Mouse (Mus musculus) midbrain, embryonic 13.5 days (tissue): ENCODE measurements at regions not wholly inside any gene's neighbourhood (a gene's known extent, or its start where the extent isn't known, plus 50 kb on each side); places are given as distances from the start of the nearest gene placed in this dataset.

Experiments
- ATAC-seq: fragments of 200-750 bp; cut with Nextera tagmentation; 2 replicates; pipeline ENCODE4 v1.8.0; 2017; ENCODE audit warnings: mild to moderate bottlenecking, moderate TSS enrichment, moderate library complexity
- H3K27ac ChIP-seq: fragments of 300-500 bp; sonication (generic); 2 replicates; pipeline ENCODE4 v1.5.1; 2015; ENCODE audit warnings: inconsistent platforms, mild to moderate bottlenecking, moderate library complexity
- H3K27me3 ChIP-seq: fragments of 300-500 bp; sonication (generic); 2 replicates; pipeline ENCODE4 v1.6.1; 2015; ENCODE audit warnings: mild to moderate bottlenecking, inconsistent platforms
- H3K36me3 ChIP-seq: fragments of 300-500 bp; sonication (generic); 2 replicates; pipeline ENCODE4 v1.6.1; 2015; ENCODE audit warnings: mild to moderate bottlenecking, inconsistent platforms
- H3K4me1 ChIP-seq: fragments of 300-500 bp; sonication (generic); replicated peaks from 2 replicates; pipeline ENCODE4 v1.6.1; 2015; ENCODE audit warnings: inconsistent platforms
- H3K4me2 ChIP-seq: fragments of 300-500 bp; sonication (generic); replicated peaks from 2 replicates; pipeline ENCODE4 v1.6.1; 2015; ENCODE audit warnings: moderate library complexity, mild to moderate bottlenecking, inconsistent platforms
- H3K4me3 ChIP-seq: fragments of 300-500 bp; sonication (generic); replicated peaks from 2 replicates; pipeline ENCODE4 v1.5.1; 2015; ENCODE audit warnings: mild to moderate bottlenecking, inconsistent platforms
- H3K9ac ChIP-seq: fragments of 300-500 bp; sonication (generic); replicated peaks from 2 replicates; pipeline ENCODE4 v1.6.1; 2015; ENCODE audit warnings: mild to moderate bottlenecking, inconsistent platforms
- H3K9me3 ChIP-seq: fragments of 300-500 bp; sonication (generic); 2 replicates; pipeline ENCODE4 v1.6.1; 2016; ENCODE audit warnings: mild to moderate bottlenecking, inconsistent platforms
- WGBS: fragments of 180-500 bp; shearing (Covaris S2); methylation state at CpG from one replicate; pipeline ENCODE4 v1.1.7; 2015; 5-methylcytosine and 5-hydroxymethylcytosine counted together

DNA sequence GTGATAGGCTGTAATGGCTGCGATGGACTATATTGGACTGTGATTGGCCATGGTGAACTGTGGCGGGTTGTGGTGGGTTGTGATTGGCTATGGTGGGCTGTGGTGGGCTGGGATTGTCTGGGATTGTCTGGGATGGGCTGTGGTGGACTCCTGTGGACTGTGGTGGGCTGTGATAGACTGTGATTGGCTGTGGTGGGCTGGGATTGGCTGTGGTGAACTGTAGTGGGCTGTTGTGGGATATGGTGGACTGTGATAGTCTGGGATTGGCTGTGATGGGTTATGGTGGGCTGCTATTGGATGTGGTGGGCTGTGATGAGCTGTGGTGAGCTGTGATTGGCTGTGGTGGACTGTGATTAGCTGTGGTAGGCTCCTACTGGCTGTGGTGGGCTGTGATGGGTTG, 89.6 kb upstream of the Gm26897 start:
- Histone ChIP-seq H3K27me3 (0 out of 2 replicates have a peak, but pooled peaks cover 3% of the 10 kb centered on the region), H3K9me3 (no peaks in the 10 kb centered on the region), H3K4me2 (no peak overlapping the region), H3K9ac (no peak overlapping the region), H3K4me3 (no peak overlapping the region), H3K27ac (no peak overlapping the region), H3K36me3 (no peaks in the 10 kb centered on the region), H3K4me1 (peaks cover 46% of the 10 kb centered on the region)
- 90% methylated on average over 2 of the region's 2 CpGs for WGBS
- ATAC-seq, result no peak

DNA sequence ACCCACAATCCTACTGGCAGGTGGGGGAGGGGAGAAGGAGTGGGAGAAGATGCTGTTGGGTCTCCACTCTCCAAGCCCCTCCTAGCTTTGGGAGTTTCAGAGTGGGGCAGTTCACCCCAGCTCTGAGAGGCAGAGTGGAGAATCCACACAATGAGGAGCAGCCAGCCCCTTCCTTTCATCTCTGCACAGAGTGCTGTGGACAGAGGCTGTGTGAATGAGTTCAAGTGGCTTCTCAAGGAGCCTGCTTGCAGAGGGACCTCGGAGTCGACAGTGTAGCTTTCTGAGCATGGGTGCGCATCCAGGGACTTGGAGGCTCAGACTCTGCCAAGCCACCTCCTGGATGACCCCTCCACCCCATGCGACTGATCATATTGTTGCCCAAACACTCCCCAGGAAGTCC, 88.9 kb upstream of the Gm26897 start:
- Histone ChIP-seq H3K9ac (no peak overlapping the region), H3K27ac (no peak overlapping the region), H3K4me2 (no peak overlapping the region), H3K9me3 (no peaks in the 10 kb centered on the region), H3K36me3 (no peaks in the 10 kb centered on the region), H3K4me1 (peaks cover 46% of the 10 kb centered on the region), H3K27me3 (0 out of 2 replicates have a peak, but pooled peaks cover 3% of the 10 kb centered on the region), H3K4me3 (no peak overlapping the region)
- 47% methylated on average over 4 of the region's 4 CpGs for WGBS
- no peak; the same call in 1 of the 2 replicates for ATAC-seq

DNA sequence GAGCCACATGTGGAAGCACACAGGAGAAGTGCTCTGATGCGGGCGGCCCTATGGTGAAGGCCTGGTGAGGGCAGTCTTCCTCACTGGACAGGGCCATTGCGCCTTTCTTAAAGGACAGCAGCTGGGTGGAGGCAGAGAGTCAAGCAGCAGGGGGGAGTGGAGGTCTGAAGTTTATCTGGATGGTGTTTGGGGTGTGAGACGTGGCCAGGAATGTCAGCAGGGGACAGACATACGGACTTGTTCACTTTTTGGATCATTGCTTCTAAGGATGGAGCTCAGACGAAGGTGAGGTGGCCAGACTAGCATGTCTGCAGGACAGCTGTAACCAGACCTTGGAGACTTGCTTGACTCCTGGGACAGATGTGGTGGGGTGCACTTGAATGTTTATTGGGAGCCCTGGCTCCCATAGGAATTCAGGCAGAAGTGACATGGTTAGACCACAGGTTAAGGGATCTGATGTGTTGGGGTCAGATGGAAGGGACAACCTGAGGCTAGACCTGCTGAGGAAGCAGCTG, 86.0 kb upstream of the Gm26897 start:
- 91% methylated on average over 6 of the region's 6 CpGs for WGBS
- H3K9me3 ChIP-seq, result no peaks in the 10 kb centered on the region
- no peaks in the 10 kb centered on the region for H3K36me3 ChIP-seq
- no peak overlapping the region for H3K4me2 ChIP-seq
- H3K27ac ChIP-seq, result no peak overlapping the region
- no peak overlapping the region for H3K4me3 ChIP-seq
- H3K9ac ChIP-seq, result no peak overlapping the region
- peaks cover 50% of the 10 kb centered on the region for H3K4me1 ChIP-seq
- no peak for ATAC-seq
- peaks cover 6% of the 10 kb centered on the region; the same call in 1 of the 2 replicates for H3K27me3 ChIP-seq

DNA sequence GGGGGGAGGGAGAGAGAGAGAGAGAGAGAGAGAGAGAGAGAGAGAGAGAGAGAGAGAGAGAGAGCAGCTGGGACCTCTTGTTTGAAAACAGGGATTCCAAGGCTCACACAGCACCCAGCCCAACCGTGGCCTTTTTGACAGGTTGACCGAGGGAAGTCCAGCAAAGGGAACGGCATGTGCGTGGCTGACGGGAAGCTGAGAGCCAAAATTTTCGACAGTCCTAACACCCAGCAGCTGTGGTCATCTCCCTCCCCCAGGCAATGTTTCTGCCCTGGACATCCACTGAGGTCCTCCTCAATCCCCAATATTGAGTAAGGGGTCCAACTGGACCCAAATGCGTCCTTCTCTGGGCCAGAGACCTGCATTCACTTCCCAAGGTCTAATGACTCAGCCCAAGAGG, 85.2 kb upstream of the Gm26897 start:
- peaks cover 6% of the 10 kb centered on the region; the same call in 1 of the 2 replicates for H3K27me3 ChIP-seq
- H3K4me3 ChIP-seq, result no peak overlapping the region
- 0 out of 2 replicates have a peak overlapping the region, but pooled peaks have one; percentile 15 for H3K4me2 ChIP-seq
- no peaks in the 10 kb centered on the region for H3K9me3 ChIP-seq
- no peaks in the 10 kb centered on the region for H3K36me3 ChIP-seq
- H3K27ac ChIP-seq, result peak overlapping the region; percentile 66
- ATAC-seq, result no peak
- peaks cover 54% of the 10 kb centered on the region for H3K4me1 ChIP-seq
- 42% methylated on average over 7 of the region's 7 CpGs for WGBS
- 0 out of 2 replicates have a peak overlapping the region, but pooled peaks have one; percentile 16 for H3K9ac ChIP-seq

DNA sequence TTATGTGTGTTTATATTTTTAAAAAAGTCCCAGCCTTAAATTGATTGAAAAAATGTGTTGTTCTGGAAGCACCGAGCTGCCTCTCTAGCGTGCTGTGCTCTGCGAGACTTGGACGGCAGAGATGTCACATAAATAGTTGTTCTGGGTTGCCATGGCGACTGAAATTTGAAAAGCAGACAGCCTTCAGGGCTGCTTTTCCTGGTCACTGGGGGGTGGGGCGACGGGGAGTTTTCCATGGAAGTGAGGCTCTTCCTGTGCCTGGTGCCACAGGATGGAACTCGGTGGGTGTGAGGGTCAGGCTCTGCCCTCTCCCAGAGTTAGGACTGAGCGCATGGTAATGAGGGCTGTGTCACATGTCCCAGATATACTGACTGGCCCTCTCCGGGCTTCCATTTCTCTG, 84.7 kb upstream of the Gm26897 start:
- ATAC-seq, result peak; percentile 79
- Histone ChIP-seq H3K27ac (peak overlapping the region; percentile 65), H3K4me2 (0 out of 2 replicates have a peak overlapping the region, but pooled peaks have one; percentile 15), H3K9me3 (no peaks in the 10 kb centered on the region), H3K27me3 (peaks cover 6% of the 10 kb centered on the region; the same call in 1 of the 2 replicates), H3K4me1 (peaks cover 54% of the 10 kb centered on the region), H3K9ac (no peak overlapping the region), H3K4me3 (no peak overlapping the region), H3K36me3 (no peaks in the 10 kb centered on the region)
- WGBS, result 7% methylated on average over 10 of the region's 10 CpGs

DNA sequence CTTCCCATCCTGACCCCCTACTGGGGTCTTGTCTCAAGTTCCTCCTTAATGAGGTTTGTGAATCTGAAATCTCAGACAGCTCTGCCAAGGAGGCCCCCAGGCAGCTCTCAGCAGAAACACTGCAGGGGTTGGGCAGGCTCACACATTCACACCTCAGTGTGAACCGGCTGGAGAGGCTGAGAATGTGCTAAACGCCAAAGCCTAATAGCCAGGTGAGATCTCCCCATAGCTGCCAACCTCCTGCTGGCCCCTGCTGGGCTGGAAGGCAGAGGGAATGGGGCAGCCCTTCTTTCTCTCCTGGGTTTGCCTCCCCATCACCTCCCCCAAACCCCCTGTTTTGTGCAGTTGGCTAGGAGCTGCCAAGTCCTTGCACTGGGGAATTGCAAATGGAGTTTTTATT, 81.3 kb upstream of the Gm26897 start:
- Histone ChIP-seq H3K9me3 (peaks cover 7% of the 10 kb centered on the region; the same call in 1 of the 2 replicates), H3K4me3 (no peak overlapping the region), H3K27ac (no peak overlapping the region; the same call in 1 of the 2 replicates), H3K4me1 (peaks cover 45% of the 10 kb centered on the region), H3K4me2 (no peak overlapping the region), H3K27me3 (peaks cover 4% of the 10 kb centered on the region; the same call in 1 of the 2 replicates), H3K9ac (no peak overlapping the region), H3K36me3 (no peaks in the 10 kb centered on the region)
- no peak for ATAC-seq
- 27% methylated on average over 2 of the region's 2 CpGs for WGBS

DNA sequence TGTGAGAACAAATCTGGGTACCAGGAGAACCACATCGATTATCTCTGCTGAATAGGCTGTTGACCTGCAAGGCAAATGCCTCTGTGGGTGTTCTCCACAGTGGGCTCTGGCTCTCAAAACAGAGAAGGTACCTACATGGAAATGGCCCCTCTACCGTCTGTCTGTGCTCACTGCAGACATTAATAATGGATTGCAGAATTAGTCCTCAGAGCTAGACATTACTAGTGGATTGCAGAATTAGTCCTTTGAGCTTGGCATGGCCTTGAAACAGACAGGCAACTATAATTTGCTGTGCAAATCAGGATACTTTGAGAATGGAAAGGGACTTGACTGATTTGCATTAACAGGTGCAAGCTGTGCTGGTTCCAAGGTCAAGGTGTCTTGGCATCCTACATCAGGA, 77.3 kb upstream of the Gm26897 start:
- Histone ChIP-seq H3K4me3 (no peak overlapping the region), H3K36me3 (no peaks in the 10 kb centered on the region), H3K4me2 (no peak overlapping the region), H3K9ac (no peak overlapping the region), H3K27ac (no peak overlapping the region), H3K27me3 (peaks cover 7% of the 10 kb centered on the region; the same call in 1 of the 2 replicates), H3K4me1 (peaks cover 41% of the 10 kb centered on the region), H3K9me3 (peaks cover 7% of the 10 kb centered on the region; the same call in 1 of the 2 replicates)
- 75% methylated on average over 2 of the region's 2 CpGs for WGBS
- ATAC-seq, result no peak

DNA sequence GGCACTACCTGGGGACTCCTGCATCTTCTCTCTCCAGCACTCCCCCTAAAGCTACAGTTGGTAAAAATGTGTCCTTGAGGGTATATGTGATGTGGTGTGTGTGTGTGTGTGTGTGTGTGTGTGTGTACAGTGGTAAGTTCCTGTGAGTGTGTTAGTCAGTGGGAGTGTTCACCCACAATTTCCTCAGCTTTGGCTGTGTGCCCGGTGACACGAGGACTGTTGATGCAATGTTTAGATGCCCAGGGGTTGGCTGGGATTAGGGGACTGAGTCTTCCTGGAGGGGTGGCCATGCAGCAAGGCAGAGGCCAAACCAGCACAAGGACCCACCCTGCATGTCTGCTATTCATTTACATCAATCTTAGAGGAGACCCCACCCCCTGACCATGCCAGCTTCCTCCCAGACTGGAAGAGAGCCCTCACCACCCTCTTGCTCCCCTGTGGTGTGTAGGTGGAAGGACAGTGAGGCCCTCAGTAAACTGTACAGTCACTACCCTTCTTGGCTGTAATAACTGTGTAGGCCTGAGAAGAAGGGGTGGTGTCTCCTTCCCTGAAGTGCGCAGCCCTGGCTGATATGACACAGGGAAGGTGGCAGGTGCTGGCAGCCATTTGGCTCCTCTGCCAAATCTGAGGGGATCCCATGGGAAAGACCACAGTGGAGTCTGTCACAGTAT, 75.8 kb upstream of the Gm26897 start:
- H3K9ac ChIP-seq, result no peak overlapping the region
- H3K27me3 ChIP-seq, result 0 out of 2 replicates have a peak, but pooled peaks cover 4% of the 10 kb centered on the region
- no peak overlapping the region for H3K4me2 ChIP-seq
- no peak for ATAC-seq
- no peak overlapping the region for H3K27ac ChIP-seq
- H3K36me3 ChIP-seq, result no peaks in the 10 kb centered on the region
- H3K9me3 ChIP-seq, result peaks cover 7% of the 10 kb centered on the region; the same call in 1 of the 2 replicates
- H3K4me3 ChIP-seq, result no peak overlapping the region
- peaks cover 37% of the 10 kb centered on the region for H3K4me1 ChIP-seq
- WGBS, result 89% methylated on average over 3 of the region's 3 CpGs

DNA sequence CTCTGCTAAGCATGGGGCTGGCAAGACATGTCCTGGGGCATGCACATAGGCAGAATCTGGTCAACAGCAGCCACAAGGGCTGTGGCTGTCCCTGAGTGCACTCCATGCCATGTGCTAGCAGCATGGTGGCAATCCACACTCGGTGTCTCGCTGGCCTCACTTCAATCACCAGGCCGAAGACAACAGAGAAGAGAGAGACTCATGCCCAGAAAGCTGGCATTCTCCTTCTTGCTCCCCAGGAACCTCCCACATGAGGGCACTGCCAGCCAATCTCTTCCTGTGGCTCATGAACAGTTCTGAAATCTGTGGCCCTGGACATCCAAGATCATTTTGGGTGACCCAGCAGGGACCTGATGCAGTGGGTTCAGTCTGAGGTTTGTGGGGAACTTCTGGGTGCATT, 74.5 kb upstream of the Gm26897 start:
- no peaks in the 10 kb centered on the region for H3K36me3 ChIP-seq
- H3K27ac ChIP-seq, result peak overlapping the region; percentile 89; the same call in 1 of the 2 replicates
- H3K4me2 ChIP-seq, result no peak overlapping the region
- no peak overlapping the region for H3K9ac ChIP-seq
- ATAC-seq, result no peak
- no peak overlapping the region for H3K4me3 ChIP-seq
- peaks cover 7% of the 10 kb centered on the region; the same call in 1 of the 2 replicates for H3K9me3 ChIP-seq
- peaks cover 45% of the 10 kb centered on the region for H3K4me1 ChIP-seq
- WGBS, result 97% methylated on average over 3 of the region's 3 CpGs
- H3K27me3 ChIP-seq, result 0 out of 2 replicates have a peak, but pooled peaks cover 4% of the 10 kb centered on the region

DNA sequence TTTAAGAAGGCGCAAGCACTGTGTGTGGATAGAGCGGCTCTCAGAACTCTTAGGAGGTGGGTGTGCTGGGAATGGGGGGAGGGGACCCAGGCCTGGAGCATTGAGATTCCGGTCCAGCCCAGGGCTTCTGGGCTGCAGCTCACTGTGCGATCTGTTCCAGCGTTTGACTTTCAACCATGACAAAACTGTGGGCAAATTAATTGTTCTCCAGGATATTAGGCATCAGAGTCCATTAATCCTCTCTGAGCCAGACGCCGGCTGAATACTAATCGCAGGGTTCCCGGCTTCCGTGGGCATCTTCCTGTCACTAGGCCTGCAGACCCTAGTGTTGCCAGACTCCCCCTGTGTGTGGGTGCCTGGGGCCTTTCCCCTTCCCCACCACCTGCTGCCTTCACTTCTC, 73.3 kb upstream of the Gm26897 start:
- H3K9ac ChIP-seq, result 0 out of 2 replicates have a peak overlapping the region, but pooled peaks have one; percentile 11
- peaks cover 53% of the 10 kb centered on the region for H3K4me1 ChIP-seq

DNA sequence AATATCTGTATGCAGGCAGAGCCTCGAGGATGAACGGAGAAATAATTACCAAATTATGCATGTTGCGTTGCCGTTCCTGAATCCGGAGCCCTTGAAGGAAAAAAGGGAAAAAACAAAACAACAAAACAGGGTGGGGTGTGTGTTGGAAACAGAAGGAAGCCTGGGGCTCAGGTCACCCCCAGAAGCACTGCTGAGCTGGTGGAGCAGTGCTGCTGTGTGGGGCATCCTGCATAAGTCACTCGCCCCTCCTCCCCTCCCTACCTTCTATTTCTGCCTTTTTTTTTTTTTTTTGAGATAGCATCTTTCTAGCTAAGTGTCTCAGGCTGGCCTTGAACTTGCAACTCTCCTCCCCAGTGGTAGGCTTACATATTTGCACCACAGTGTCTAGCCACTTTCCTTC, 72.8 kb upstream of the Gm26897 start:
- H3K27ac ChIP-seq, result peak overlapping the region; percentile 89
- H3K9ac ChIP-seq, result 0 out of 2 replicates have a peak overlapping the region, but pooled peaks have one; percentile 11
- H3K4me3 ChIP-seq, result no peak overlapping the region
- 19% methylated on average over 6 of the region's 6 CpGs for WGBS
- H3K27me3 ChIP-seq, result 0 out of 2 replicates have a peak, but pooled peaks cover 10% of the 10 kb centered on the region
- no peaks in the 10 kb centered on the region for H3K36me3 ChIP-seq
- H3K9me3 ChIP-seq, result peaks cover 7% of the 10 kb centered on the region; the same call in 1 of the 2 replicates
- peaks cover 56% of the 10 kb centered on the region for H3K4me1 ChIP-seq
- peak; percentile 37 for ATAC-seq
- peak overlapping the region; percentile 21; the same call in 1 of the 2 replicates for H3K4me2 ChIP-seq

More for the DNA sequence above, 73.3 kb upstream of the Gm26897 start:
- H3K36me3 ChIP-seq, result no peaks in the 10 kb centered on the region
- 0 out of 2 replicates have a peak, but pooled peaks cover 10% of the 10 kb centered on the region for H3K27me3 ChIP-seq
- 15% methylated on average over 10 of the region's 10 CpGs for WGBS
- H3K4me2 ChIP-seq, result peak overlapping the region; percentile 21; the same call in 1 of the 2 replicates
- H3K4me3 ChIP-seq, result no peak overlapping the region
- H3K27ac ChIP-seq, result peak overlapping the region; percentile 89
- H3K9me3 ChIP-seq, result peaks cover 7% of the 10 kb centered on the region; the same call in 1 of the 2 replicates
- peak; percentile 92 for ATAC-seq

DNA sequence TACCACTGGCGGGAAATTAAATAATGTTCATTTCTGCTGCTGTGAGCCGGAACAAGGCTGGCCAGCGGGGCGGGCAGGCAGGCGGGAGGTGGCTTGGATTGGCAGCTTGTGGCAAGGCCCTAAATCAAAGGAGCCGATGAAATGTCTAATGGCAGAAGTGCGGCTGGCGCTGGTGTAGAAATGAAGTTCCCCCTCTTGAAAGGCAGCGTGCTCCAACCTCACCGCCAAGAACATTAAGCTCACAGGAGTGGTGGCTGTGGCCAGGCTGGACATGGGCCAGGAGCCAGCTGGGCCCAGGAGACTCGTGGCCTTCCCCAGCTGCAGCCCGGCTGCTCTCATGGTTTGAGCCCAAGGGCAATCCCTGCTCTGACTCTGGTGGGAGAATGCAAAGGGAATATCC, 71.8 kb upstream of the Gm26897 start:
- no peak overlapping the region for H3K9ac ChIP-seq

More for the DNA sequence above, 71.8 kb upstream of the Gm26897 start:
- peaks cover 56% of the 10 kb centered on the region for H3K4me1 ChIP-seq
- no peak overlapping the region for H3K4me2 ChIP-seq
- whole genome bisulfite sequencing, result 51% methylated on average over 12 of the region's 12 CpGs
- H3K36me3 ChIP-seq, result no peaks in the 10 kb centered on the region
- 0 out of 2 replicates have a peak, but pooled peaks cover 10% of the 10 kb centered on the region for H3K27me3 ChIP-seq
- no peaks in the 10 kb centered on the region for H3K9me3 ChIP-seq
- H3K4me3 ChIP-seq, result no peak overlapping the region
- no peak for ATAC-seq
- H3K27ac ChIP-seq, result peak overlapping the region; percentile 89
